Mouse (Mus musculus) 416B (cell line): ENCODE data around the gene Tmem132b.

Experiments
- DNase-seq: peaks from one replicate; pipeline ENCODE4 v3.0.0; 2011; ENCODE audit warnings: low read depth

Tmem132b gene

DNA sequence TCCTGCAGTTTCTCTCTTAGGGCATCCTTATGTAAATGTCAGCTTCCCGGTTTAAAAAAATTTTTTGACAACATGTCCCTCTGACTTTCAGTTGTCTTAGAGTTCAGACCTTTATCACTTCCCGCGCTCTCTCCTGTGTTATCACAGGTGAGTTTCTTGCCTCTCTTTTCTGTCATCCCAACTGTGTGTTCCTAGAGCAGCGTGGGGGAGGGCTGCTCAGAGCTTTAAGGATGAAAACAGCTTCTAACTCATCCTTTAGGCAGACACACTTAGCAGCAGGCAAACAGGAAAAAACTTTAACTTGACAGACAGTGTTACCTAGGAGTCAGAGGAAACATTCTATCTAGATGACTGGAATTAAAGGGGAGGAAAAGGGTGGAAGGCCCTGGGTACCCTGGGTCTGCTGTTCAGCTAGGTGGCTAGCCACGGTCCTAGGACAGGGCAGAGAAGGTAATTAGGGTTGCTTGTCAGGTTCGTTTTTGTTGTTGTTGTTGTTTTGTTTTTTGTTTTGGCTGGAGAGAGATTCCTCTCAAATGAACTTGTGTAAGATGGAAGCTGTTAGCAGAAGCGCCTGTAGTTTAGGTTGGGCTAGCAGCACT, 144.6 kb downstream of the Tmem132b start:
- DNase-seq = no peak

DNA sequence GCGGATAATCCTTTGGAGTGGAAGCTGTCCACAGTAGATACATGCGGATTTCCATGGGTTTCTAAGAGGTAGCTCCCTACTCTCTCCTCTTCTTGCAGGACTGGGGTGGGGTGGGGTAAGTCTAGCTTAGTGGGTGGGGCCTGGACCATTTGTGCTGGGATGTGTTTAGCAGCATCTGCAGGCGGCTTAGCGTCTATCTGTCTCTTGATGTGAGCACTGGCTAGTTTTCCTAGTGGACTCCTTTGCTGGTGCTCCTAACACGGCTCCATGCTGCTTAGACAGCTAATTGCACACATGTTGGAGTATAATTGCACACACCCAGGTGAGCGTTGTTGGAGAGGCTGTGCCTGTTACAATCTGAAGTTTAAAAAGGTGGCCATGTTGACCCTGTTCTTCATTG, 149.3 kb downstream of the Tmem132b start:
- DNase-seq = no peak

DNA sequence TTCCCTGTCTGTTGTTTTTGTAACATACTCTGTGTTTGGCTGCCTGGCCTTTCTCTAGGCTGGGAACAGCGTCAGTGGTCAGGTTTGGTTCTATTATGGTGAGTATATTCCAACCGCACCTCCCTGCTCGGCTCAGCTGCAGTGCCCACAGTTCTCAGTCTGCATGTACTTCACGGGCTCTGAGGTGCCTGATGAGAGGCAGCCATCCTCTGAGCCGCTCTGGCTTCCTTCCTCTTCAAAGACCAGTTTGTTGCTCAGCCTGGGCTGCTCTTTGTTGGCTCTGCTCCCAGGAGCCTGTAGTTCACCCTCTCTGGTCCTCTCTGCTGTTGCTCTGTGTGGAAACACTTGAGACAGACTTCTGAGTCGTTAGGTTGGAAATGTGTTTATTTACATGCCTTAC, 151.9 kb downstream of the Tmem132b start:
- no peak for DNase-seq

DNA sequence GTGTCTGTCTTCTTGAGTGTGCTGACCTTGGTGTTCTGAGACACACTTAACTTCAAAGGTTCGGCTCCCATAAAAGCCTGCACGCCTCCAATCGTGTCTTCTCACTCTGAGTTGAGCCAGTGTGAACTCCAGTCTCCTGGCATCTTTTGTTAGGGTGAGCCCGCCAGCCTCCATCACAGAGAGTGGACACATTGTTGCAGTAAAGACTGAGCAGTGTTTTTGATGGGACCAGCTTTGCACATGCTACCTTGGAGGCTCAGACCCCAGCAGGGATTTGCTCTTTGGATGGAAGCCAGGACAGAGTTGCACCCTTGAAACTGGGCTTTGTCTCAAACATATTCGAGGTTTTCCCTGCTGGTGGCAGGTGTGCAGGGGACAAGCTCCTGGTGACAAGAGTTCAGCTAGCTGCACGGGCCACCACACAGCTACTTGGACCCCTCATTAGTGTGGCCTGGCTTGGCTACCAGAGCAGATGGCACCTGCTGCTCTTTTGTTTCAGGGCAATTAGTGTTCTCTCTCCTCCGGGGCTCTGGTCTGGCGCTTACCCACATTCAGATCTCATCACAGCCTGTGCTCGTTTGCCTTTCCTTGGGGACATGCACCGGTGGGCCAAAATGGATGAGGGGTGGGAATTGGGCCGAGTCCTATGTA, 154.2 kb downstream of the Tmem132b start:
- no peak for DNase-seq

DNA sequence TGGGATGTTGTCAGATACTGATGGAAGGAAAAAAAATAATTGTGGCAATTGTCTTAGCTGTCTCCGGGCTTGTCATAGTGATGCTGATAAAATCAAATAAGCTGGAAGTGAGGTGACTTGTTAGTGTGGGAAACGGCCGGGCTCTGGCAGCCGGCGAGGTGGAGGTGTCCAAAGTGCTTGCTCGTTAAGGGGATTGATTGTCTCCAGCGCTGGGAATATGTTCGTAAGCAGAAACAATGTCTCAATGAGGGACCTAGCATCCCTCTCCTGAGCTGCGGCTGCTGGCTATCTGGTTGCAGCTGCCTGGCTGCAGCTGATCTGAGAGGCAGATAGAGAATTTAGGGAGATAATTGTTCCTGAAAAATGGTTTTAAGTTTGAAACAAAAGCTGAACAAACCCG, 161.0 kb downstream of the Tmem132b start:
- DNase-seq = no peak

DNA sequence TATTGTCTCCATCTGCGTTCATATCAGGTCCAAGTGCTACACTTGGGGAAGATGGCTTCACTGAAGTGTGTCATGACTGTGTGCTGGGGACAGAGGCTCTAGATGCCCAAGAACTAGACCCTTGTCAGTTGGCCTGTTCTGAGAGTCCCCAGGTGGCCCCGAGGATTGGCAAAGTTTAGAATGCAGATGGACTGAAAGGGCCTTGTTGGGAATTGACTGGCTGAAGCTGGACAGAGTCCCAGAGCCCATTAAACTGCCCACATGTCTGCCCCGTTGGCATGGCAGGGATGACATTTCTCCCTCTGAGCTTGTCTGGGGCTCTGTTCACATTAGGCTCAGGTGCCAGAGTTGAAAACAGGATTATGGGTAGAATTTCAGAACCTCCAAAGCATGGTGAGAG, 167.8 kb downstream of the Tmem132b start:
- no peak for DNase-seq

DNA sequence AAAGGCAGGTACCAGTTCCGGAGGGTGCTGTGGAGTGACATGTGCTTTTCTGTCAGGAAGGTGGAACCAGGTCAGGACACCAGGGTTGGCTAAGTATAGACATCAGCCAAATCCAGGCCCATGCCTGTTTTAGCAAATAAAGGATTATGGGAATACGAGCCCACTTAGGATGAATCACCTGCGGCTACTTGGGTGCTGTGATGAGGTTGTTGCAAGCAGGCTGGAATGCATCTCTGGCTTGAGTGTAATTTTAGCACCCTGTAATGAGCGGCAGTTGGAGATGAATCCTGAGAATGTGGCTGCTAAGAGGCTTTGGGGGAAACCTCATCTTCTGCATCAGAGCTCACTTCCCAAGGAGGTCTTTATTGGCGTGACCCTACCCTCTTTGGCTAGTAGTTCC, 168.7 kb downstream of the Tmem132b start:
- DNase-seq = no peak

DNA sequence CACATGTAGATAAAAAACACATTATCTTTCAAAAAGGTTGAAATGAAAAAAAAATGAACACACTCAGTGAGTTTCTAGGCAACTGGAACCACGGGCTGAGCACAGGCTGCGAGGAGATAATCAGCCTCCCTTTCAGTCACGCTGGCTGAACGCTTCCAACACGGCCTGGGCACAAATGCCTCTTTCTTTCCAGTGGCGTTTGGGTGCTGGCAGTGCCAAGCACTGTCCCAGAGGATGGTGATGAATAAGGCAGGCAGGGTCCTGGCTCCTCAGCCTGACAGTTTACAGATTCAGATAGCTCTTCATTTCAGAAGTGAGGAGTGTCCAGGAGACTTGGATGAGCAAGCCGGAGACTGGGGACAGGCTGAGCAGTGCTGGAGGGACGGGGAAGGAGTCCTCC, 173.8 kb downstream of the Tmem132b start:
- no peak for DNase-seq

DNA sequence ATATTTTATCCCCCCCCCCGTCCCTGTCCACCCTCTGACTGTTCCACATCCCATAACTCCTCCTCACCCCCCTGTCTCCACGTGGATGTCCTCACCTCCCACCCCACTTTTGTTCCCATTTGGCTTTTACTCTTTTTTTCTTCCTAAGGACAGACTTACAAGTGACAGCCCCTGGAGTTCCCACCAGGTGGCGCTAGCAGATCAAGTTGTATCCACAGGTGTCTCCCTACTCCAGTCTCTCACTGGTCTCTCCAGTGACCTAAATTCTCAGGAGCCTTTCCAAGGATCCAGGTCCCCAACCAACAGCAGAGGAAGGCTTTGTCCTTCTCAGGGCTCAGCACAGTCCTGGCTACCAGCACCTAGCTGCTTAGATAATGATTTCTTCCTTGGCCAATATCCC, 177.6 kb downstream of the Tmem132b start:
- peak; percentile 69 for DNase-seq

DNA sequence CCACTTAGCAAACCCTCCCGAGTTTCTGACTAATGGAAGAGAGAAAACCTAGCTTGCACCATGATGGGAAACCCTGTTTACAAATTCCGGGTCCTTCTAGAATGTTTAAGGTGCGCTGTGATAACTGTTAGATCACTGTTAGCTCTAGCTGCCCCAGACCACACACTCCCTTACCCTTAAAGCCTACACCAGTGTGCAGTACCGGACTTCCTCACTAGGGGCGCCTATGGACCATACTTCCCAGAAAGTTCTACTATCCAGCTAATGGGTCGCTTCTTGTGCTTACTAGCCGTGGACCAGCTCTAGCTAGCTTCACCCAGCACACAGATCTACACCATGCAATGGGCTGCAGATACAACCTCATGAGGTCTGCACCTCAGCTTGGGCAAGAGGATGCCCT, 195.2 kb downstream of the Tmem132b start:
- no peak for DNase-seq

DNA sequence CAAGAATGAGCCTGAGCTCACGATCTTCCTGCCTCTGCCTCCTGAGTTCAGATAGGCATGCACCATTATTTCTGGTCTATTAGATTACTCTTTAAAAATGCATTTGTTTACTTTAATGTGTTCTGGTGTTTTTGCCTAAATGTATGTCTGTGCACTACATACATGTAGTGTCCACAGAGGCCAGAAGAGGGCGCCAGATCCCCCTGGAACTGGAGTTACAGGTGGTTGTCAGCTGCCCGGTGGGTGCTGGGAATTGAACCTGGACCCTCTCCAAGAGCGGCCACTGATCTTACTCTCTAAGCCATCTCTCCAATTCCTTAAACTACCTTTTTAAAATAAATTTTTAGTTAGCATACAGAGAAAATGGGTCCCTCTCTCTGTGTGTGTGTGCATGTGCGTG, 195.9 kb downstream of the Tmem132b start:
- no peak for DNase-seq

DNA sequence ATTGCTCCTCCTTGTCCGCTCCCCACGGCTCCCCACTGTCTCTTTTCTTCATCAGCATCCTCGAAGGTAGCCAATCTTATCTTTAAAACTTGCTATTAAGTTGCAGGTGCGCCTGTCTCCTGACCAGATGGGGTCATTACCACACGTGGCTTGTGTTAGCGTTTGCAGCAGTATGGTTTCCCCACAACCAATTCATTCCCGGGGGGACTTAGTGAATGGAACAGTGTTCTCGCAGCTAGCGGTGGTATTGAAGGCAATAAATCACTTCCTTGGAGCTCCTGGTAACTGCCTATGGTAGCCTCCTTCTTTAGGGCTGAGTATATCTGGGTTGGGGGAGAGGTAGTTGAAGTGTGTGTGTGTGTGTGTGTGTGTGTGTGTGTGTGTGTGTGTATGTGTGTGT, 196.4 kb downstream of the Tmem132b start:
- DNase-seq = no peak

DNA sequence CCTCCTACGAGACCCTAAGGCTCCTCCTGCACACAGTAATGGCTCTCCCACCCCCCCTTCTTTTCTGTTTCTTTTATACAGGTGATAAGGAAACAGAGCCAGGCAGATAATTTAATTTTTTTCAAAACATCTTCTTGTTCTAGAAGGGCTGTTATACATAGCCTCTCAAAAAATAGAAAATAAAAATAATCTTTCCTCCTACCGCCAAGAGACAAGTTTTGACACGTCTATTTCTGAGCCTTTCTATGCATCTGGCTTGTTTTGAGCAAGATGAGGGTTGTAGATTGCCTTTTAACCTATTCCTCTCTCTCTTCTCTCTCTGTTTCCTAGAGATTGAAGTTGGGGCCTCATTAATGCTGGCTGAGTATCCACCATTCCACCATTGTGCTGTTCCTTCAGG, 196.9 kb downstream of the Tmem132b start:
- DNase-seq = no peak

DNA sequence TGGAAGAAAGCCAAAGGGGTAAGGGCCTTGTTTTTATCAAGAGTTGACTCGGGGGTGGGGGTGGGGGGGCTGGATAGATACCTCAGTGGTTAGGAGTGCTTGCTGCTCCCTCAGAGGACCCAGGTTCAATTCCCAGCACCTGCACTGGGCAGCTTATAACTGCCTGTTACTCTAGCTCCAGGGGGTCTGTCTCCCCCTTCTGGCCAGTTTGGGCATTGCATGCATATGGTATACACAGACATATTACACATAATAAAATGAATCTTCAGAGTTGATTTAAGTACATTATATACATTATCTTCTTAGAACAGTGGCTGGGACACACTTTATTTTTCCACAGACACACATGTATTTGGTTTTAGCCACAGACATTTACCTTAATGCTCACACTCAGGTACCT, 202.2 kb downstream of the Tmem132b start:
- DNase-seq = peak; percentile 5

DNA sequence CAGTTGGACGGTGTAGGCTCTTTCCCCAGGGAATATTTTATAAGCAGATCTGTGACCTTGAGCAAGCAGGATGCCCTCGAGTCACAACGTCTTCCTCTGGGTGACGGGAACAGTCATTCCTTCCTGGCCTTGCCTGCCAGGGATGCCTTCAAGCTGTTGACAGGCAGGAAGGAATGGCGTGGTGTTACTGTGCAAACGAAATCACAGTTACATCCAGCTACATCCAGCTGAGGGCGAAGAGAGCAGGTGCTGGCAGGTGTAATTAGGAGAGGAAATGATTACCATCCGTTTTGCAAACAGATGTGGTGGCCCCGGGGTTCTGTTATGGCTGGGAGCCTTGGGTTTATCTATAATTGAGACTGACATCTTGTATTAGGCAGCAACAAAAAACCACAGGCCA, 205.5 kb downstream of the Tmem132b start:
- no peak for DNase-seq

DNA sequence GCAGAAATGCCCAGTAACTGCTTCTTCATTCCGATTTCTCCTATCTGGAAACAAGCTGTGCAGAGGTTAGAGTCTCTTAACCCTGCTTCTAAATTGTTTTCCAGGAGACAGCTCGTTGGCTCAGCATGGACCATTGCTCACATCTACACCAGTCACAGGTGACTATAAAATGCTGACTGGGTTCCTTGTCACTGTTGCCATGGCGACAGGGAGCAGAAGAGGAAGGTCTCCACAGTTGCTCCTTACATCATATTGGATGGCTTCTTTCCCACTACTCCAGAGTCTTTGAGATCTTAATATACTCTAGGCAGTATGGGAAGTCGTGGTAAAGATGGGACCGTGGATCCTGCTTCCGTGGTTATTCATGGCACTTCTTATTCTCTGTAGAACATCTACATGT, 211.9 kb downstream of the Tmem132b start:
- DNase-seq = no peak

DNA sequence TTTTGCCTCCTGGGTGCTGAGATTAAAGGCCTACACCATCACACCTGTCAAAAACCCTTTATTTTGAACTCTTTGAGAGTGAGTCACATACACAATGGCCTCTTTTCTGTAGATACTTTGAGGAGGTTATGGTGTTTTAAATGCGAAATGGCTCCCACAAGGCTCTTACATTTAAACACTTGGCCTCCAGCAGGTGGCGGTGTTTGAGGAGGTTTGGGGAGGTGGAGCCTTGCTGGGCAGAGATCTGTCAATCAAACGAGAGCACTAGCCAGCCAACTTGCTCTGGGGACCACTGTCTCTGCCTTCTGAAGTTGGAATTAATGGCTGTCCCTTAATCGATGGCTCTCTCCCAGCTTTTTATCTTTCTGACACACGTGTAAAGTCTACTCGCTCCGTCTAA, 214.2 kb downstream of the Tmem132b start:
- DNase-seq = peak; percentile 47

DNA sequence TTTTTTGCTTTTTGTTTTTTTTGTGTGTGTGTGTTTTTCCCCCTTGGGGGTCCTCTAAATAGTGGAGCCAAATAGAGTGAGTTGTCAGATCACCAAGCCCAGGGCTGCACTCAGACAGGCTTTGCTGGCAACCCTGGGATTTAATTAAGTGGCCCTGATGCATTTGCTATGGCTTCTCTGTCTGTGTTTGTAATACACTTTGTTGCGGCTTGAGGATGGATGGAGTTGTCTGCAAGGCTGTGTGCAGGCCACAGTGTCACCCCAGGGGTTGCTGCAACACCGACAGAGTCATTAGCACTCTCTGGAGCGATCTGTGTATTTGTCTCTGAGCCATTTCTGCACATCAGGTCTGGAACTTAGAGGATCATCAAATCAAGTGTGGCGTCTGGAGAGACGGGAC, 219.9 kb downstream of the Tmem132b start:
- no peak for DNase-seq

DNA sequence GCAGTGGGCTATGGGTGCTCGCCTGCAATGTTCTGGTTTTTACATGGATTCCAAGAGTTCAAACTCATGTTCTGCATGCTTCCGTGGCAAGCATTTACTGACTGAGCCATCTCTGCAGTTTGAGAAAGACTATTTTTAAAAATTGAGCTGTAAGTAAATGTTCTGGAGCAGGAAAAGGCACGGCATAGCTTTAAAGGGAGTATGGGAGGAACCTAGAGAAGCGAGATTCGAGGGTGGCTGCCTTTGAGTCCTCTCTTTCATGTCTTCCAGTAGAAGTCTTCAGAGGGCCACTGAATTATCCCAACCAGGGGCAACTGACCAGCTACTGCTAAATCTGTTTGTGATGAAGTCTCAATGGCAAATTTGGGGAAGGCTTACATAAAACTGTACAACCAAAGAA, 221.0 kb downstream of the Tmem132b start:
- DNase-seq = no peak

DNA sequence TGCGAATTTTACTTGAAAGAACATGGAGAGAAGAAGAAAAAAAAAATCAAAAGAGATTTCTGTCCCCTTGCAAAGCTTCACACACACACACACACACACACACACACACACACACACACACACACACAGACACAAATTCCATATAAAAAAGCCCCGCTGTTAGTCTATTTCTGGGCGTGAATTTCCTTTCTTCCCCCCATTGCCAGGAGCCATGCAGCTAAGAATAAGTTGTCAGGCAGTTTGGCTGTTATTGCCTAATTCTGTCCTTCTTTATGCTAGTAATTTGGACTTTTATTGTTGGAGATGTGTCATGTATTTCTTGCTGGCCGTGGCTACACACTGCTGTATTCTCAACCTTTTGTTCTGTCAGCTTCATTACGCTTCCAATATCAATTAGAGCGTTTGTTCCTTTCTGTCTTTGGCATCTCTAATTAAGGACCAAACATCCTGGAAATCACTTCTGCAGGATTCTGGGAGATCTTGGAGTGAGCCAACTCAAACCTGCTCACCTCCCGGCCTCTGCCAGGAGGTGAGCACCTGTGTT, 225.5 kb downstream of the Tmem132b start:
- no peak for DNase-seq

DNA sequence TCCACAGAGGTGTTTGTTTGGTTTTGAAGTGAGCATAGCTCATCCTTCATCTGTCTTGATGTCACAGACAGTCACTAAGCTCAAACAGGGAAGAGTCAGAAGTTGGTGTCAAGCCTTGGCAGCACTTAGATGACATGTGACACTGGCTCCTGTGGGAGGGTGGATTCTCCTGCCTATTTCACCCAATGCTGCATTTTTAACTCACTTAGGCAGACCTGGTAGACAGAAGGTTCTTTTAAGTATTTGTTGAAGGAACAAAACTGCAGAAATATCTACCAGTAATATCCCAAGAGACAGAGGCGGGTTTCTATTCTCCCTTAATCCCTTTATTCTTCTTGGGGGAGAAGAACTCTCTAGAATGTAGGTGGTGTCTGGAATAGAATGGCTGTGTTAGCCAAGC, 226.9 kb downstream of the Tmem132b start:
- DNase-seq = no peak

DNA sequence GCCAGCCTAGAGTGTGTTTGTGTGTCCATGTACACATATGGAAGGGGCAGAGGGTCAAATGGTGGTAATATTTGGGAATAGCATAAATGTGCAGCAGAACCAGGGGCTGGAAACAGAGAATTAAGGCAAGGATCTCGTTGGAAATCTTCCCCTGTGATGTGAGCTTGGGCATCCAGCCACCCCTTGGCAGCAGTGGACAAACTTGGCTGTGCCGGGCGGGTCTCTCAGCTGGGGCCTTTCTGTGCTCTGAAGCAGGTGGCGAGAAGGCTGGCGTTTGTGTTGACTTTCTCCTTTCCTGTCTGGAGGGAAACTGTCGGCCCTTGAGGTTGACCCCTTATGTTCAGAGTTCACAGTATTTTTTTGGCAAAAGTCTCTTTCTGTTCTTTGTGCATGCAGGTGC, 235.4 kb downstream of the Tmem132b start:
- no peak for DNase-seq

DNA sequence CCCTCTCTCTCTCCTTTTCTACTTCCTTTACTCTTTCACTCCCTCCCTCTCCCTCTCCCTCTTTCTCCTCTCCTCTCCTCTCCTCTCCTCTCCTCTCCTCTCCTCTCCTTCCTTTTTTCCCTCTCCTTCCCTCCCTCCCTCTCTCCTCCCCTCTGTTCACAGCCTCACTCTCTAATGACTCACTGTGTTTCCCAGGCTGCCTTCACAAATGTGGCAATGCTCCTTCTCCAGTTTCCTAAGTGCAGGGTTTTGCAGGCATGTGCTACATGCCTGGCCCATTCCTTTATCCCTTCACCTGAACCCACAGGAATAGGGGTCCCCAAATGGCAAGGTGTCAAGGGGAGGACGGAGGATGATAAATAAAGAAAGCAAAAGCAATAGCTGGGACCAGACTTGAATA, 236.4 kb downstream of the Tmem132b start:
- no peak for DNase-seq

DNA sequence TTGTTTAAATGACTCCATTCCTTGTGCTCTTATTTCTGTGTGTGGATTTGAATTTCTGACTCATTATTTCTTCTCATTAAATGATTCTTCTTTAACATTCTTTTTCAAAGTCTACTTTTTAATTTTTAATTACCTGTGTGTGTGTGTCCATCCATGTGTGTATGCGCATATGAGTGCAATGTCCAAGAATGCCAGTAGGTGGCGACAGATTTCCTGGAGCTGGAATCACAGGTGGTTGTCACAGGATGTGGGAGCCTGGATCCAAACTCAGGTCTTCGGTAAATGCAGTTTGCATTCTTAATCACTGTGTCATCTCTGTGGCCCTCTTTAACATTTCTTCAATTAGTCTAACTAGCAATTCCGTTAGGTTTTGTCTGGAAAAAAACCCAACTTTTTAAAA, 240.7 kb downstream of the Tmem132b start:
- DNase-seq = no peak
